Mouse (Mus musculus) neural tube, embryonic 10.5 days (tissue): ENCODE results near the gene Hrg.
"Not testable (repeated sequence)": the region's sequence is repeated elsewhere in the genome, so short reads cannot be mapped to it uniquely, and the experiment has no call there.

Source experiments
- DNase-seq: peaks from one replicate; pipeline ENCODE4 v3.0.0-alpha.2; 2017; ENCODE audit warnings: low spot score; ENCODE audit errors: extremely low spot score

Gene Hrg

GRCm38 (mm10) chr16:22950840-22951395 lies at the start of gene Hrg:
Gene Hrg (plus strand): TSS chr16:22951072.
- no peak for DNase-seq

- DNase-seq, result no peak
Observed at GRCm38 (mm10) chr16:22901326-22901725, 49.5 kb upstream of the Hrg start.

- no peak for DNase-seq
Observed at GRCm38 (mm10) chr16:22909290-22909689, 41.6 kb upstream of the Hrg start.

- no peak for DNase-seq
Observed at GRCm38 (mm10) chr16:22911986-22912385, 38.9 kb upstream of the Hrg start.

GRCm38 (mm10) chr16:22912886-22913285 lies 38.0 kb upstream of the Hrg start:
- no peak for DNase-seq

GRCm38 (mm10) chr16:22914276-22914675 lies 36.6 kb upstream of the Hrg start:
- DNase-seq, result no peak

- DNase-seq, result no peak
Observed at GRCm38 (mm10) chr16:22918034-22918433, 32.8 kb upstream of the Hrg start, which contains the start of gene Fetub. Gene Fetub (plus strand): TSS chr16:22918334.

- no peak for DNase-seq
Observed at GRCm38 (mm10) chr16:22918664-22919312, 32.1 kb upstream of the Hrg start.

- DNase-seq, result no peak
Observed at GRCm38 (mm10) chr16:22919971-22920854, 30.7 kb upstream of the Hrg start.

- no peak for DNase-seq
Observed at GRCm38 (mm10) chr16:22921761-22922160, 29.1 kb upstream of the Hrg start.

DNA sequence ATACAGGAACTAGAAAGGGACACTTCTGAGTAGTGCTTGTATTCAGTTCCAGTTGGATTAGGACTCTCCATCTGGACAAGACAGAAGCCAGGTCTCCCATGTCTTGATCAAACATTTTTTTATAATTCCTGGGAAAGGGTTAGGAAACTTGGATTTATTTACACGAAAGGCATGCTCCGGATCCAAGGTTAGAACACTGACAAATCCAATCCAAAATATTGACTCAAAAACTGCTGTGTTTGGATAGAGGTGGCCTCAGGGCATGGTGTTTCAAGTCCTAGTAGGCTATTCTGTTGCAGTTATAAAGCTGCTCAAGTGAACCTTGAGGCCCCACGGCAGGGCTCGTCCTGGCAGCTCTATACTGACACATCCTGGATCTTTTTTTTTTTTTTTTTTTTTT lies 28.4 kb upstream of the Hrg start:
- DNase-seq, result no peak

DNA sequence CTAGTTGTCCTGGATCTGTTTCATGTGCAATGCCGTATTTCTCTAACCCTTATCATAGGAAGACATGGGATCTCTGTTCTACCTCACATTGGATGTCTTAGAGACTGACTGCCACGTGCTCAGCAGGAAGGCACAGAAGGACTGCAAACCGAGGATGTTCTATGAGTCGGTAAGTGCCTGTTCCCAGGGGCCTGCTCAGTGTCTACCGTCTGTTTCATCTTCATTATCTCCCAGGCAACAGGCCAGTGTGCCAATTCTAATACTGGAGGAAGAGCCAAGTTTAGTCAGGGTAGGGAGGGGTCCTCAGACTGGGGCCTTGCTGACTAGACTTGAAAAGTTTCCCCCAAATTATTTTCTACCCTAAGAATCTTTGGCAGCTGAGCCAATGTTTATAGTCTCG lies 21.3 kb upstream of the Hrg start:
- no peak for DNase-seq

- DNase-seq, result no peak
Observed at GRCm38 (mm10) chr16:22931431-22932200, 19.3 kb upstream of the Hrg start.

DNA sequence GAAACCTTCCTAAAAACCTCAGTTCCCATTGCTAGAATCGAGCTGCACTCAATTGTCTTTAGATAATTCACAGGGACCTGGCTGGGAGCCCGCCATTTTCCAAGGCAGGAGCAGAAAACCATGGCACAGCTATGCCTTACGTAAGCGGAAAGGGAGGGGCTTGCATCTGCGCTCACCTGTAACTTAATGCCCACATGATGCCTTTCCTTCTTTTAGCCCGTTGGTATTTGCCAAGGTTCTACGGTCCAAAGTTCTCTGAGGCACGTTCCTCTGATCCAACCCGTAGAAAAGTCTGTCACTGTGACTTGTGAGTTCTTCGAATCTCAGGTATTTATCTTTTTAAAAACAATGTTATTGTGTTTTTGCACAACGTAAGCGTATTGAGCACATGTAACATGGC lies 13.2 kb upstream of the Hrg start:
- DNase-seq, result no peak

DNA sequence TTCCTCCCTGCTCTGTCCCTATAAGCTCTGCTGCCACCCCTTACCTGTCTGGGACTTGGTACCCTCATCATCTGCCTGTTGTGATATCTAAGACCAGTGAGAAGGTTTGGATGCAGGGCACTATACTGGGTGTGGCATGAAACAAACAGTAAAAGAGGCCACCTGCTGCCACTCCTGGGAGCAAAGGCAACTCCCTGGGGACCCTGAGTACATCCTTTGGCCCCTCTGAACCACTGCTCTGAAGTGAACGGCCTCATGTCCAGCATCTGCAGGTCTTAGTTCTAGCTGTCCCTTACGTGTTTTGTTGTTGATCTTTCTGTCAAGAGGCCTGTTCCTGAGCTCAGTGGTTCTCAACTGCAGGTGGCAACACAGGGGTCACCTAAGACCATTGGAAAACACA lies 12.3 kb upstream of the Hrg start:
- no peak for DNase-seq

GRCm38 (mm10) chr16:22939120-22939695 lies 11.7 kb upstream of the Hrg start:
- no peak for DNase-seq

- not testable (repeated sequence) for DNase-seq
Observed at GRCm38 (mm10) chr16:22941825-22942476, 8.9 kb upstream of the Hrg start.

DNA sequence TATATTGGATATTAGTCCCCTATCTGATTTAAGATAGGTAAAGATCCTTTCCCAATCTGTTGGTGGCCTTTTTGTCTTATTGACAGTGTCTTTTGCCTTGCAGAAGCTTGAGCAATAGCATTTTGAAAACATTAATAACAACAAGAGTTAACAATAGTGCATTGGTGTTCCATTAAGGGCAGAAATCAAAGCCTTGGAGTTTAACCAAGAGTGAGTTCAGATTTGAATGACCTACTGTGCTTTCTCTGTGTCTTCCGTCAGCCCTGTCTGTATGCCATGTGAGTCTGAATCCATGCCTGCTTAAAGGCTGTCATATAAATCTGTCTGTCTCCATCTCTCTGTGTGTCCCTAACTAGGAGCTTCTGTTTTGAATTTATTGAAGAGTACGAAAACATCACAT lies 3.5 kb upstream of the Hrg start:
- no peak for DNase-seq

GRCm38 (mm10) chr16:22953069-22953468 lies 2.2 kb downstream of the Hrg start:
- no peak for DNase-seq

- DNase-seq, result peak; percentile 62
Observed at GRCm38 (mm10) chr16:22955397-22956084, 4.7 kb downstream of the Hrg start.
